Mouse (Mus musculus): Measurements from ENCODE around the gene Cacnb4. TPM values are rescaled to one million over a fixed set of nuclear protein-coding genes. Genes with fewer than 3 reads are reported as not detected.

The Cacnb4 gene
- polyA plus RNA-seq, 1 experiment from 2014 or later, result 1.7 TPM

- POLR2A ChIA-PET, result interaction anchor here (1.3 kb wide), 1 partner anchor 168 kb away, joined by 4 read pairs; no protein-coding TSS in a partner anchor
- in situ Hi-C loops (cut with MboI; ENCODE audit: low pct_unique_long_range_greater_than_20kb), result loop anchor here (10.0 kb wide), 1 partner anchor 172 kb away; no protein-coding TSS in a partner anchor
- no peaks in the 10 kb centered on the region for H3K27me3 ChIP-seq
- CTCF ChIA-PET, result interaction anchor here (0.8 to 1.5 kb wide), 3 partner anchors 11 to 201 kb away, joined by 3 to 6 read pairs (median 3); no protein-coding TSS in a partner anchor
- DNase-seq (ENCODE audit: low read depth, low spot score), result no peak
- TF ChIP-seq CTCF (IDR thresholded peaks at IDR 0.05), result no peak
- ATAC-seq, result no peak
These were observed 253.6 kb downstream of the Cacnb4 start for GRCm38 (mm10) chr2:52422871-52423610.

DNA sequence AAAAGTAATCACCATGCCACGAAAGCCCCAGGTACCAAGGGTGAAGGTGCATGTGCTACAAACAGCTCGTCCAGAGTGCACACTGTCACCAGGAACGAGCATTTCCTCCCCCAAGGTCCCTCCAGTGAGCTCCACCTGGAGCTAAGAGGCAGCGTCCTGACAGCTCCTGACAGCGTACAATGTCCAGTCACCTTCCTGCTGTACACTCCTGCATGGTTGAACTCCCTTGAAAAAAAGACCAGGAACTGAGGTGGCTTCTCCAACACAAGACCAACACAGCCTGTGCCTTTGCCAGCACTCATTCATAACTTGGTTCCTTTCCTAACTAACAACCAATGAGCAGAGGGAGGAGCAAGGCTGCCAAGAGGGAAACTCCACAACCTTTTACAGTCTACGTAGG is 255.4 kb downstream of the Cacnb4 start:
- H3K27me3 ChIP-seq, result no peaks in the 10 kb centered on the region
- TF ChIP-seq CTCF (IDR thresholded peaks at IDR 0.05), result no peak
- ChIA-PET CTCF (interaction anchor here (1.8 kb wide), 1 partner anchor 15 kb away, joined by 7 read pairs; no protein-coding TSS in a partner anchor), POLR2A (no interaction called here)
- DNase-seq (ENCODE audit: low read depth, low spot score), result no peak
- in situ Hi-C loops (cut with MboI; ENCODE audit: low pct_unique_long_range_greater_than_20kb), result loop anchor here (10.0 kb wide), 1 partner anchor 174 kb away; no protein-coding TSS in a partner anchor
- ATAC-seq, result no peak

GRCm38 (mm10) chr2:52420001-52420710 is 256.5 kb downstream of the Cacnb4 start:
- ChIA-PET POLR2A (no interaction called here), CTCF (interaction anchor here (1.0 to 1.8 kb wide), 2 partner anchors 14 to 20 kb away, joined by 3 to 7 read pairs; no protein-coding TSS in a partner anchor)
- TF ChIP-seq CTCF (IDR thresholded peaks at IDR 0.05), result no peak
- ATAC-seq, result no peak
- DNase-seq (ENCODE audit: low read depth, low spot score), result no peak
- no peaks in the 10 kb centered on the region for H3K27me3 ChIP-seq
- in situ Hi-C loops (cut with MboI; ENCODE audit: low pct_unique_long_range_greater_than_20kb), result loop anchor here (10.0 kb wide), 1 partner anchor 175 kb away; no protein-coding TSS in a partner anchor

- in situ Hi-C loops (cut with MboI; ENCODE audit: low pct_unique_long_range_greater_than_20kb), result no loop called here
- H3K27me3 ChIP-seq, result no peaks in the 10 kb centered on the region
- ATAC-seq (no peak), DNase-seq (ENCODE audit: low read depth, low spot score) (no peak)
- POLR2A ChIA-PET, result no interaction called here
- CTCF ChIA-PET, result interaction anchor here (1.0 to 1.8 kb wide), 2 partner anchors 13 to 20 kb away, joined by 3 to 7 read pairs; no protein-coding TSS in a partner anchor
- no peak for TF ChIP-seq CTCF (IDR thresholded peaks at IDR 0.05)
These were observed 257.3 kb downstream of the Cacnb4 start for GRCm38 (mm10) chr2:52419295-52419694.

GRCm38 (mm10) chr2:52412524-52413037 is 264.1 kb downstream of the Cacnb4 start:
- DNase-seq (ENCODE audit: low read depth, low spot score), result no peak
- ChIA-PET CTCF (no interaction called here), POLR2A (no interaction called here)
- in situ Hi-C loops (cut with MboI; ENCODE audit: low pct_unique_long_range_greater_than_20kb), result no loop called here
- H3K27me3 ChIP-seq, result no peaks in the 10 kb centered on the region
- ATAC-seq, result no peak
- no peak for TF ChIP-seq CTCF (IDR thresholded peaks at IDR 0.05)

- TF ChIP-seq CTCF (IDR thresholded peaks at IDR 0.05), result peak; percentile 39
- in situ Hi-C loops (cut with MboI; ENCODE audit: low pct_unique_long_range_greater_than_20kb), result loop anchor here (5.0 kb wide), 1 partner anchor 139 kb away; no protein-coding TSS in a partner anchor
- CTCF ChIA-PET, result interaction anchor here (0.6 to 2.1 kb wide), 14 partner anchors 11 to 185 kb away, joined by 3 to 7 read pairs (median 4); no protein-coding TSS in a partner anchor
- ATAC-seq (no peak), DNase-seq (ENCODE audit: low read depth, low spot score) (no peak)
- POLR2A ChIA-PET, result no interaction called here
- H3K27me3 ChIP-seq, result no peaks in the 10 kb centered on the region
These were observed 270.2 kb downstream of the Cacnb4 start for GRCm38 (mm10) chr2:52406480-52406879.

DNA sequence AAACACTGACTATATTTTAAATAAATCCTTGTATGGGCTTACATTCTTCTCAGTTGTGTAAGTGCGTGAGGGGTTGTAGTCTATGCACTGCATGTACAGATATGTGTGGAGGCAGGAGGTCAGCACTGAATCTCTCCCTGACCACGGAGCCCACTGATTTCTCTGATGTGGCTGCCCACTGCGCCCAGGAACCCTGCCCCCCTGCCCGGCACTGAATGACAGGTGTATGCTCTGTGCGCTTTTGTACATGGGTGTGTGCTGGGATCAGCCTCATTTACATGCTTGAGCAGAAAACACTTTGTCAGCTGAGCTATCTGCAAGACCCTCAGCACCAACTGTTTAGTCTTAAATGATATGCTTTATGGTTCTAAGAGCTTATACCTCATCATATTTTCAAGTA is 271.4 kb downstream of the Cacnb4 start:
- ChIA-PET POLR2A (no interaction called here), CTCF (interaction anchor here (0.9 to 2.1 kb wide), 4 partner anchors 15 to 184 kb away, joined by 3 to 7 read pairs (median 4); no protein-coding TSS in a partner anchor)
- in situ Hi-C loops (cut with MboI; ENCODE audit: low pct_unique_long_range_greater_than_20kb), result loop anchor here (5.0 kb wide), 1 partner anchor 138 kb away; no protein-coding TSS in a partner anchor
- no peak for TF ChIP-seq CTCF (IDR thresholded peaks at IDR 0.05)
- H3K27me3 ChIP-seq, result no peaks in the 10 kb centered on the region
- no peak for DNase-seq (ENCODE audit: low read depth, low spot score)
- no peak for ATAC-seq

GRCm38 (mm10) chr2:52394529-52394928 is 282.1 kb downstream of the Cacnb4 start:
- H3K27me3 ChIP-seq, result no peaks in the 10 kb centered on the region
- no peak for TF ChIP-seq CTCF (IDR thresholded peaks at IDR 0.05)
- CTCF ChIA-PET, result interaction anchor here (0.6 kb wide), 1 partner anchor 61 kb away, joined by 3 read pairs; no protein-coding TSS in a partner anchor
- POLR2A ChIA-PET, result no interaction called here
- DNase-seq (ENCODE audit: low read depth, low spot score) (no peak), ATAC-seq (no peak)
- in situ Hi-C loops (cut with MboI; ENCODE audit: low pct_unique_long_range_greater_than_20kb), result no loop called here

DNA sequence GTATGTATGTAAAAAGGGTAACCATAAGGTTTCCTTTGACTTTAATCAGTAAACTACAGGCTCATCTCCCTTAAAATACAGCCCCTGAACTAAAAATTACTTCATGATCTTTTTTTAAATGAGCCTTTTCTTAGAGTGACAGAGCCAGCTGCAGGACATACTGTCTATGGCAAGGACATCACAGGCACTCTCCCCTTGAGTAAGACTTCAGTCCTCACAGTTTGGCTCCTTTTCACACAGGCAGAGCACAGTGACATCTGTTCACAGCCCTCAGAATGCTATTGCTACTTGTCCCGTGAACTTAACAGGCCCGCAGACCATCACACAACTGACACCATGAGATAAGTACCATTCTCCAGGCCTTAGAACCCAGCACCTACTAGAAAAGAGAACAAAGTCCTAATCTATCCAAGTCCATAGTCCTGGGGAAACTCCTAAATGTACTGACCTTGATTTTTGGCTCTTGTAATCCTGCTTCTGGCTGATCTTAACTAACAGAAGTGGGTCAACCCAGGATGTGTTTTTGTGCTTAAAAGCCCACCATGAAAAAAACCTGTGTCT is 286.1 kb downstream of the Cacnb4 start:
- ChIA-PET POLR2A (no interaction called here), CTCF (no interaction called here)
- no peaks in the 10 kb centered on the region for H3K27me3 ChIP-seq
- ATAC-seq (no peak), DNase-seq (ENCODE audit: low read depth, low spot score) (no peak)
- no peak for TF ChIP-seq CTCF (IDR thresholded peaks at IDR 0.05)
- in situ Hi-C loops (cut with MboI; ENCODE audit: low pct_unique_long_range_greater_than_20kb), result no loop called here

- ChIA-PET POLR2A (no interaction called here), CTCF (no interaction called here)
- TF ChIP-seq CTCF (IDR thresholded peaks at IDR 0.05), result no peak
- H3K27me3 ChIP-seq, result no peaks in the 10 kb centered on the region
- no peak for DNase-seq (ENCODE audit: low read depth, low spot score)
- no peak for ATAC-seq
- in situ Hi-C loops (cut with MboI; ENCODE audit: low pct_unique_long_range_greater_than_20kb), result no loop called here
These were observed 286.7 kb downstream of the Cacnb4 start for GRCm38 (mm10) chr2:52389975-52390374.
